Mouse (Mus musculus) thymus, adult 2 months (tissue): ENCODE results near the gene Cd28. TPM values are rescaled to one million over a fixed set of nuclear protein-coding genes. Genes with fewer than 3 reads are reported as not detected.

Source experiments
- DNase-seq: peaks from one replicate; pipeline ENCODE4 v3.0.0; 2021
- H3K27ac ChIP-seq: fragments of 200-500 bp; 2 replicates; pipeline ENCODE4 v1.5.1; 2012; ENCODE audit warnings: low read length, control low read depth; ENCODE audit not compliant: control insufficient read depth, insufficient read depth
- H3K27me3 ChIP-seq: fragments of 200-500 bp; 2 replicates; pipeline ENCODE4 v1.6.1; 2012; ENCODE audit warnings: mild to moderate bottlenecking, low read length, moderate library complexity, mixed read lengths; ENCODE audit not compliant: control insufficient read depth, insufficient read depth
- H3K36me3 ChIP-seq: fragments of 200-500 bp; 2 replicates; pipeline ENCODE4 v1.6.1; 2012; ENCODE audit warnings: mild to moderate bottlenecking, low read length, moderate library complexity; ENCODE audit not compliant: control insufficient read depth, insufficient read depth
- H3K4me1 ChIP-seq: fragments of 200-500 bp; replicated peaks from 2 replicates; pipeline ENCODE4 v1.6.1; 2012; ENCODE audit warnings: low read length; ENCODE audit not compliant: control insufficient read depth, insufficient read depth
- H3K4me3 ChIP-seq: fragments of 200-500 bp; 2 replicates; pipeline ENCODE4 v1.5.1; 2012; ENCODE audit warnings: mild to moderate bottlenecking, low read length, control low read depth, moderate library complexity; ENCODE audit not compliant: control insufficient read depth, insufficient read depth
- CTCF ChIP-seq: fragments of 200-500 bp; IDR thresholded peaks from 2 replicates; pipeline ENCODE4 v1.5.1; 2012; ENCODE audit warnings: mild to moderate bottlenecking, control low read depth, low read length, moderate library complexity, borderline replicate concordance; ENCODE audit not compliant: control insufficient read depth, poor library complexity, insufficient read depth; ENCODE audit errors: extremely low read depth
- POLR2A ChIP-seq: fragments of 200-500 bp; IDR thresholded peaks from 2 replicates; pipeline ENCODE4 v1.6.1; 2012; ENCODE audit warnings: mild to moderate bottlenecking, low read length, control low read depth, moderate library complexity; ENCODE audit not compliant: control insufficient read depth, poor library complexity, insufficient read depth; ENCODE audit errors: extremely low read depth
- WGBS: fragments of 180-500 bp; shearing (Covaris S2); methylation state at CpG from one replicate; pipeline ENCODE4 v1.1.7; 2018; 5-methylcytosine and 5-hydroxymethylcytosine counted together
- polyA plus RNA-seq: library from polyadenylated mRNA; depleted of rRNA; stranded (reverse); fragments of >200 nt; gene quantifications from 2 replicates; pipeline ENCODE4 v1.2.3, GENCODE M21; 2012

The Cd28 gene
- polyA plus RNA-seq, 1 experiment, result 58.4 TPM

- TF ChIP-seq CTCF (no peak), POLR2A (no peak)
- Histone ChIP-seq H3K4me3 (no peak overlapping the region), H3K27me3 (no peaks in the 10 kb centered on the region), H3K4me1 (peaks cover 8% of the 10 kb centered on the region), H3K36me3 (no peaks in the 10 kb centered on the region), H3K27ac (no peak overlapping the region)
- DNase-seq, result no peak
- WGBS, result 87% methylated on average over 2 of the region's 2 CpGs
Observed at GRCm38 (mm10) chr1:60731940-60732339, 15.3 kb downstream of the Cd28 start.

GRCm38 (mm10) chr1:60735072-60735907 lies 18.7 kb downstream of the Cd28 start:
- TF ChIP-seq CTCF (no peak), POLR2A (no peak)
- WGBS, result 88% methylated on average over 12 of the region's 12 CpGs
- H3K27ac ChIP-seq, result no peak overlapping the region
- H3K4me3 ChIP-seq, result no peak overlapping the region
- H3K4me1 ChIP-seq, result peaks cover 8% of the 10 kb centered on the region
- H3K36me3 ChIP-seq, result no peaks in the 10 kb centered on the region
- no peak for DNase-seq
- no peaks in the 10 kb centered on the region for H3K27me3 ChIP-seq

- H3K27ac ChIP-seq, result no peak overlapping the region
- H3K4me3 ChIP-seq, result no peak overlapping the region
- 65% methylated on average over 7 of the region's 7 CpGs for WGBS
- TF ChIP-seq POLR2A (no peak), CTCF (no peak)
- H3K27me3 ChIP-seq, result no peaks in the 10 kb centered on the region
- H3K4me1 ChIP-seq, result peaks cover 8% of the 10 kb centered on the region
- no peaks in the 10 kb centered on the region for H3K36me3 ChIP-seq
- DNase-seq, result no peak
Observed at GRCm38 (mm10) chr1:60735908-60736280, 19.3 kb downstream of the Cd28 start.

GRCm38 (mm10) chr1:60744266-60744665 lies 27.7 kb downstream of the Cd28 start:
- H3K27me3 ChIP-seq, result no peaks in the 10 kb centered on the region
- H3K36me3 ChIP-seq, result no peaks in the 10 kb centered on the region; the same call in 1 of the 2 replicates
- no peak overlapping the region for H3K27ac ChIP-seq
- WGBS, result 56% methylated on average over 1 of the region's 1 CpGs
- H3K4me3 ChIP-seq, result no peak overlapping the region
- H3K4me1 ChIP-seq, result peaks cover 8% of the 10 kb centered on the region
- TF ChIP-seq CTCF (no peak), POLR2A (no peak)
- no peak for DNase-seq

- Histone ChIP-seq H3K36me3 (peaks cover 14% of the 10 kb centered on the region), H3K4me1 (peaks cover 13% of the 10 kb centered on the region), H3K27ac (peak overlapping the region; percentile 92), H3K4me3 (no peak overlapping the region), H3K27me3 (no peaks in the 10 kb centered on the region)
- 3% methylated on average over 7 of the region's 7 CpGs for WGBS
- no peak for DNase-seq
- TF ChIP-seq CTCF (no peak), POLR2A (no peak)
Observed at GRCm38 (mm10) chr1:60745664-60746063, 29.1 kb downstream of the Cd28 start.

- peaks cover 13% of the 10 kb centered on the region for H3K4me1 ChIP-seq
- H3K4me3 ChIP-seq, result peak overlapping the region; percentile 8; the same call in 1 of the 2 replicates
- H3K27ac ChIP-seq, result peak overlapping the region; percentile 92
- peaks cover 19% of the 10 kb centered on the region for H3K36me3 ChIP-seq
- DNase-seq, result peak; percentile 83
- no peaks in the 10 kb centered on the region for H3K27me3 ChIP-seq
- TF ChIP-seq CTCF (no peak), POLR2A (peak; percentile 91)
- 0% methylated on average over 2 of the region's 2 CpGs for WGBS
Observed at GRCm38 (mm10) chr1:60746153-60746552, 29.6 kb downstream of the Cd28 start.

GRCm38 (mm10) chr1:60746856-60747255 lies 30.3 kb downstream of the Cd28 start:
- 54% methylated on average over 5 of the region's 5 CpGs for WGBS
- no peak for TF ChIP-seq CTCF
- no peak for TF ChIP-seq POLR2A
- Histone ChIP-seq H3K4me3 (no peak overlapping the region), H3K27me3 (no peaks in the 10 kb centered on the region), H3K4me1 (peaks cover 13% of the 10 kb centered on the region), H3K27ac (peak overlapping the region; percentile 75), H3K36me3 (peaks cover 26% of the 10 kb centered on the region)
- DNase-seq, result no peak

GRCm38 (mm10) chr1:60748286-60748685 lies 31.7 kb downstream of the Cd28 start:
- H3K27me3 ChIP-seq, result no peaks in the 10 kb centered on the region
- TF ChIP-seq CTCF (no peak), POLR2A (no peak)
- H3K4me1 ChIP-seq, result peaks cover 13% of the 10 kb centered on the region
- WGBS, result 97% methylated on average over 1 of the region's 1 CpGs
- peaks cover 33% of the 10 kb centered on the region for H3K36me3 ChIP-seq
- H3K27ac ChIP-seq, result no peak overlapping the region; the same call in 1 of the 2 replicates
- no peak overlapping the region for H3K4me3 ChIP-seq
- no peak for DNase-seq
